Mouse (Mus musculus): ENCODE measurements around the gene Klhdc3. TPM values are rescaled to one million over a fixed set of nuclear protein-coding genes. Genes with fewer than 3 reads are reported as not detected.

Klhdc3 gene
- total RNA-seq, 2 experiments from 2014 or later = 30.9 to 62.5 TPM

- peak; percentile 18 for ATAC-seq (replicated peaks; ENCODE audit: poor library complexity, severe bottlenecking)
These were observed 23.5 kb upstream of the Klhdc3 start for GRCm38 (mm10) chr17:46703971-46704886.

- ATAC-seq (replicated peaks; ENCODE audit: poor library complexity, severe bottlenecking) = no peak
These were observed 21.8 kb upstream of the Klhdc3 start for GRCm38 (mm10) chr17:46702506-46702905.

- ATAC-seq (replicated peaks; ENCODE audit: poor library complexity, severe bottlenecking) = no peak
These were observed 21.4 kb upstream of the Klhdc3 start for GRCm38 (mm10) chr17:46702100-46702499.

GRCm38 (mm10) chr17:46701489-46701888 lies 20.8 kb upstream of the Klhdc3 start:
- no peak for ATAC-seq (replicated peaks; ENCODE audit: poor library complexity, severe bottlenecking)

- ATAC-seq (replicated peaks; ENCODE audit: poor library complexity, severe bottlenecking) = no peak
These were observed 19.2 kb upstream of the Klhdc3 start for GRCm38 (mm10) chr17:46699912-46700311.

- ATAC-seq (replicated peaks; ENCODE audit: poor library complexity, severe bottlenecking) = no peak
These were observed 18.5 kb upstream of the Klhdc3 start for GRCm38 (mm10) chr17:46699245-46699644.

GRCm38 (mm10) chr17:46698515-46698914 lies 17.8 kb upstream of the Klhdc3 start:
- ATAC-seq (replicated peaks; ENCODE audit: poor library complexity, severe bottlenecking) = no peak

- ATAC-seq (replicated peaks; ENCODE audit: poor library complexity, severe bottlenecking) = no peak
These were observed 13.9 kb upstream of the Klhdc3 start for GRCm38 (mm10) chr17:46694517-46695063.

GRCm38 (mm10) chr17:46691390-46691789 lies 10.7 kb upstream of the Klhdc3 start:
- no peak for ATAC-seq (replicated peaks; ENCODE audit: poor library complexity, severe bottlenecking)

- no peak for ATAC-seq (replicated peaks; ENCODE audit: poor library complexity, severe bottlenecking)
These were observed 10.0 kb upstream of the Klhdc3 start for GRCm38 (mm10) chr17:46690665-46691064.

GRCm38 (mm10) chr17:46685913-46686312 lies 5.2 kb upstream of the Klhdc3 start:
- ATAC-seq (replicated peaks; ENCODE audit: poor library complexity, severe bottlenecking) = no peak

GRCm38 (mm10) chr17:46682654-46683389 lies 2.1 kb upstream of the Klhdc3 start:
- no peak for ATAC-seq (replicated peaks; ENCODE audit: poor library complexity, severe bottlenecking)

GRCm38 (mm10) chr17:46681466-46682118 lies 878 bp upstream of the Klhdc3 start:
- 0 out of 2 replicates have a peak, but pooled peaks have one; percentile 1 for ATAC-seq (replicated peaks; ENCODE audit: poor library complexity, severe bottlenecking)

GRCm38 (mm10) chr17:46679843-46680759 lies 613 bp downstream of the Klhdc3 start:
- ATAC-seq (replicated peaks; ENCODE audit: poor library complexity, severe bottlenecking) = peak; percentile 43

- ATAC-seq (replicated peaks; ENCODE audit: poor library complexity, severe bottlenecking) = no peak
These were observed 1.8 kb downstream of the Klhdc3 start for GRCm38 (mm10) chr17:46678911-46679310.

GRCm38 (mm10) chr17:46678416-46678815 lies 2.3 kb downstream of the Klhdc3 start, which contains the start of gene Mea1:
Mea1 (plus strand) TSS chr17:46678793.
- ATAC-seq (replicated peaks; ENCODE audit: poor library complexity, severe bottlenecking) = no peak

GRCm38 (mm10) chr17:46674530-46675283 lies 6.0 kb downstream of the Klhdc3 start:
- ATAC-seq (replicated peaks; ENCODE audit: poor library complexity, severe bottlenecking) = no peak

- peak; percentile 97 for ATAC-seq (replicated peaks; ENCODE audit: poor library complexity, severe bottlenecking)
These were observed 6.7 kb downstream of the Klhdc3 start, which contains the start of gene Rrp36 for GRCm38 (mm10) chr17:46673850-46674529. Rrp36 (minus strand) TSS chr17:46674352.
